Mouse (Mus musculus) cerebellum, adult (tissue): ENCODE measurements around the gene Trpm6.

Source experiments
- ATAC-seq: cut with Nextera tagmentation; 2 replicates; pipeline ENCODE4 v1.9.2; 2017; ENCODE audit warnings: mild to moderate bottlenecking, moderate library complexity, mixed read lengths; ENCODE audit not compliant: insufficient number of reproducible peaks, low FRiP score, low TSS enrichment

Gene Trpm6

DNA sequence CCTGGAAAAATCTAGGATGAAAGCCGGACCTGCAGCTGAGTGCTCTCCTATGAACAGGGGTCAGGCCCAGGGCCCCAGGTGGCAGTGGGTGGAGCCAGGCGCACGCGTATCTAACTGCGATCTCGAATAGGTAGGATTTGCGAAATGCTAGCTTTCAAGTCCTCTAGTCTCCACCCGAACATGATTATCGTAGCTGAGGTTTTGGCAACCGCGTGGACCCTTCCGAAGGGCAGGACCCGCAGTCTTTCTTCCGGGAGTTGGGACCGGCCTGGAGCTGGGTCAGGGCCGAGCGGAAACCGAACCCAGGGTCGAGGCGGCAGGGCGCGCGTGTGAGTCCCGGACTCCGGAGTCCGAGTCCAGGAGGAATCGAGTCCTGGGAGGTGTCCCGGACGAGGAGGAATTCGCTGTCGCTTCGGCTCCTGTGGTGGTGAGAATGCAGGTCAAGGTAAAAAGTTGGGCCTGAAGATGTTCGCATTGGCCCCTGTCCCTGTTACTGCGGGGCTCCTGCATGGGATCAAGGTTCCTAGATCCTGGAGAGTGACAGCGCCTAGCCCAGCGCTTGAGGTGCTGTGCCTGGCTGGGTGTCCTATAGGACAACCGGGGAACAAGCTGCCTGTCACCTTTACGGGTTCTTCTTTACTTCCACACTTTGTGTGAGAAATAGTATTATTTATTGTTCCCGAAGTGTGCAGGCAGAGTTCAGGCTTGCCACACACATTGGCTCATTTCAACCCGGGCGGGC lies at the start of gene Trpm6:
TSS of gene Trpm6 (plus strand) at position 386 of the 742 bp plus-strand sequence.
- ATAC-seq, result no peak

- no peak for ATAC-seq
Measured at GRCm38 (mm10) chr19:18708101-18708500, 41.7 kb upstream of the Trpm6 start.

GRCm38 (mm10) chr19:18710903-18711302 lies 38.9 kb upstream of the Trpm6 start:
- no peak for ATAC-seq

- ATAC-seq, result no peak
Measured at GRCm38 (mm10) chr19:18711589-18711988, 38.2 kb upstream of the Trpm6 start.

DNA sequence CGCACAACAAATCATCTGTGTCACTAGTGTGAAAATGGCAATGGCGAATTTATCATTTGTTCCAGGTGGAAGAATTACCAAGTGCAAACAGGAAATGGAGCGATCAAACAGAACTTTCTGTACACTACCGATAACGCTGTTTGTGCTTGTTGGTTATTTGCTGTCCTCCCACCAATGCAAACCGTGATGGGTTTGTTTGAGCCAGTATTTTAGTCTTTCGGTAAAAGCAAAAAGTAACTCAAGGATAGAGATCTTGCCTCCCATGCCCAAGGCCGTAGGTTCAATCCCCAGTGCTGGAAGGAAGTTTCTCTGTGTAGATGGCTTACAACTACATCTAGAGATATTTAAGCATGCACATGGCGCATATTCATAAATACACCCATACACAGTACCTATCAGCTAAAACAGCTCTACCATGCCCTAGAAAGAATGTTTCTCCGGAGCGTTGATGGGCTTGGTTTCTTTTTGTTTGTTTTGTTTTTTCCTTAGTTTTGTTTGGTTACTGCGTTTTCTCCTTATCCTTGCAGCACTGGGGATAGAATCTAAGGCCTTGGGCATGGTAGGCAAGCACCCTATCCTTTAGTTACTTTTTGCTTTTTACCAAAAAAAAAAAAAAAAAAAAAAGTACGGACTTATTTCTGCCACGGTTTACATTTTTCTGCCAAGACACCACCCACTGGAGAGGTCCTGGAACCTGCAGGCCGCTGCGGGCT lies 37.5 kb upstream of the Trpm6 start:
- ATAC-seq, result no peak

GRCm38 (mm10) chr19:18712866-18713300 lies 36.9 kb upstream of the Trpm6 start, which contains the start of gene D030056L22Rik:
TSS of gene D030056L22Rik (plus strand) at chr19:18713193.
- ATAC-seq, result peak; percentile 95

DNA sequence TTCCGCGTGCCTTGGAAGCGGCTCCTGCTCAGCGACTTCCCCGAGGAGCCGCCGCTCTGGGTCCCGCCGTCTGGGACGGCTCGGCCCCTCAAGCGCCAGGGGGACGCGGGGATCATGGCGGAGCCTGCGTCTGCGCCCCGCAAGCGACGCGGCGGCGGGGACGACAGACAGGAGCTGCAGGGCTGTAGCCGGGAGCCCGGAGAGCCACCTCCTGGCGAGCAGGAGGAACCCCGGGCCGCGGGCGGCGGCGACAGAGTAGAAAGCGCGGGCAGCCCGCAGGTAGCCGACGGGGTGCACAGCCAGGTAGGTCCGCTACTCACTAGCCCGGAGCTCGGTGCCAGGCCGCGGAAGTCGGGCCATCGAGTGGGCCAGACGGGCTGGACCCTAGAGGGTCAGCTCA lies 36.4 kb upstream of the Trpm6 start:
- ATAC-seq, result peak; percentile 37

GRCm38 (mm10) chr19:18716374-18716773 lies 33.4 kb upstream of the Trpm6 start:
- no peak for ATAC-seq

DNA sequence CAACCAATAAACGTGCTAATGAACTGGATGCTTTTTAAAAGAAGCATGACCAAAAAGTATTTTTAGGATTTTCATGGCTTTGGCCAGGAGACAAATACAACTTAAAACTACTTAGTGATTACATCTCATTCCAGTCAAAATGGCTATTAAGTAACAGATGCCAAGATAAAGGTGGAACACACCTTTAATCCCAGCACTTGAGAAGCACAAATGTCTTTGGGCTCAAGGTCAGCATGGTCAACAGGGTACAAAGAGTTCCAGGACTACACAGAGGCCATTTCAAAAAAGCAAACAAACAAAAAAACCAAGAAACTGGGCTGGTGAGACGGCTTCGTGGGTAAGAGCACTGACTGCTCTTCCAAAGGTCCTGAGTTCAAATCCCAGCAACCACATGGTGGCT lies 29.4 kb upstream of the Trpm6 start:
- no peak for ATAC-seq

DNA sequence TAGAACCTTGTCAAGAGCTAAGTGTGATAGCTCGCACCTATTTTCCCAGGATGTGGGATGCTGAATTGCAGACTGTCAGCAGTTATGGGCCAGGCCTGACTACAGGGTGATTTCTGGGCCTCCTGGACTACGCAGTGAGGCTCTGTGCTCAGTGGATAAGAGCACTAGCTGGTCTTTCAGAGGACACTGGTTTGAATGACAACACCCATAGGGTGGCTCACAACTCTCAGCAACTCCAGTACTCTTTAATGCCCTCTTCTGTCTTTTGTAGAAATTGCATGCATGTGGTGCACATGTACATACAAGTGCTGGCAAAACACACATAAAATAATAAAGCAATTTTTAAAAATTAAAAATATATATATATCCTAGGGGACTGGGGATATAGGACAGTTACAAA lies 24.6 kb upstream of the Trpm6 start:
- ATAC-seq, result no peak

DNA sequence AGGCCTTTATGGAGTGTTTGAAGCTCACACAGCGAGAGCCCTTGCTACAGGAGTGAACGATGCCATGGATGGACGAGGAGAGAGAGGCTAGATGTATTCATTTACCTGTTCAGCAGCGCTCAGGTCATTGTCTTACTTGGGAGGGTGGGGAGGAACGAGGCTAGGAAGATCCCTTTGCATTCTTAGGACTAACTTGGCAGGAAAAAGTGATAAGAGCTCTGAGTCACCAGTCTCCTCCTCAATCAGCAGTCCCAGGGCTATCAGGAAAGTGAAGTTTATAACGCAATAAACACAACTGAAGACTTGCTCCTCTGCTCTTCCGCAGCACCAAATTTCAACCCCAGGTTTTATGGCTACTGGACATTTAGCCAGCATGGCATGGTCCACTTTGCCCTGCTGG lies 19.5 kb upstream of the Trpm6 start:
- ATAC-seq, result no peak

- ATAC-seq, result no peak
Measured at GRCm38 (mm10) chr19:18731077-18731476, 18.7 kb upstream of the Trpm6 start.

DNA sequence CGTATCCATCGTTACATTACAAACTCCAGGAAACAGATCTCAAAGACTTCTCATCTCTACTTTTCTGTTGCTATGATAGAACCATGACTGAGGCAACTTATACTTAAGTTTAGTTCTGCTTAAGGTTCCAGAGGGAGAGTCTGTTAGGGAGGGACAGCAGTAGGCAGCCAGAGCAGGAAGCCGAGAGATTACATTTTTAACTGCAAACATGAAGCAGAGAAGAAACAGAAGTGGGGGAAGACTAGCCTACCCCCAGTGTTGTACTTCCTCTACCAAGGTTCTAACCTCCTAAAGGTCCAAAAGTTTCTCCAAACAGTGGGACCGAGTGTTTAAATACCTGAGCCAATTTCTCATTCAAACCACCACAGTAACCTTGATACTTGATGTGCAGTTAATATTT lies 13.9 kb upstream of the Trpm6 start:
- no peak for ATAC-seq

DNA sequence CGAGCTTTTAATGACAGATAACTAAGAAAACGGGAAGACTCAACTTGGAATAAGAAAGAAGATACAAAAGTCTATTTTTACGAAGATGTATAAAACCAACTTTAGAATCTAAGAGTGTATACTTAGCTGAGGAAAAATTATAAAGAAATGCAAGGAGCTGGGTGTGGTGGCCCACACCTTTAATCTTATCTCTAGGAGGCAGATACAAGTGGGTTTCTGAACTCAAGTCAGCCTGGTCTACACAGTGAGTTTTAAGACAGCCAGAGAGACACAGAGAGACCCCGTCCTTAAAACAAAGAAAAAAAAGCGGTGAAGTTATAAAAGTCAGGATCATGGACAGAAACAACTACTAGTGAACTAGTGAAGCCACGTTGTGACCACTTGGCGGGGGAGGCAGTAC lies 10.6 kb upstream of the Trpm6 start:
- no peak for ATAC-seq

- no peak for ATAC-seq
Measured at GRCm38 (mm10) chr19:18743946-18744345, 5.8 kb upstream of the Trpm6 start.

DNA sequence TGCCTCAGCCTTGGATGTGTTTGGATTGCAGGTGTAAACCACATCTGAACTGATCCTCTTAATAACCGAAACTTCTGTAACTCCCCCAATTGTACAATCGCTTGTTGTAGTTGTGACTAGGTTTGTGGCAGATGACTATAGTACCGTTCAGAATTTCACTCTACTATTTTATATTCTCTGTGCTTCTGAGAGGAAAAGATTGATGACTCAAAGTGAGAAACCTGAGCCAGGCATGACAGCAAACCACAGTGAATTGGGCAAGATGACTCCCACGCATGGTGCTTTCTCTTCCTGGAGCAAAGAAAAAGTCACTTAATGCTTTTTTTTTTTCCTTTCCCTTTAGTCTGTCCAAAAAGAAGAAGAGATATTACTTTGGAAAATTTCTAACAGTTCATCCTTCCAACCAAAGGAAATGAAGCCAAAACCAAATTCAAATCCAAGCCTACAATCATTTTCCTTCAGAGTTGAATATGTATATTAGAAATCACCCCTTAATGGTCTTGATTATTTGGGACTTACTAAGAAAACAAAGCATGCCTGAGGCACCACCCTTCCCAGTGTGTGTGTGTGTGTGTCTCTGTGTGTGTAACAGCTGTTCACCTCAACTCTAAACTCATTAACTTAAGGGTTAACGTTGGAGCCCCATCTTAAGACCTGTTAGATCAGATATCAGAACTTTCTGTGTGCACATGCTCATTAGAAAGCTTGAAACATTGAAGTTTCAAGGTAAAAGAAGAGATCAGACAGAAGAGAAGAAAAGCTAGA lies 3.0 kb upstream of the Trpm6 start:
- ATAC-seq, result no peak

GRCm38 (mm10) chr19:18747379-18747778 lies 2.4 kb upstream of the Trpm6 start:
- ATAC-seq, result no peak

GRCm38 (mm10) chr19:18757191-18757590 lies 7.4 kb downstream of the Trpm6 start:
- no peak for ATAC-seq

DNA sequence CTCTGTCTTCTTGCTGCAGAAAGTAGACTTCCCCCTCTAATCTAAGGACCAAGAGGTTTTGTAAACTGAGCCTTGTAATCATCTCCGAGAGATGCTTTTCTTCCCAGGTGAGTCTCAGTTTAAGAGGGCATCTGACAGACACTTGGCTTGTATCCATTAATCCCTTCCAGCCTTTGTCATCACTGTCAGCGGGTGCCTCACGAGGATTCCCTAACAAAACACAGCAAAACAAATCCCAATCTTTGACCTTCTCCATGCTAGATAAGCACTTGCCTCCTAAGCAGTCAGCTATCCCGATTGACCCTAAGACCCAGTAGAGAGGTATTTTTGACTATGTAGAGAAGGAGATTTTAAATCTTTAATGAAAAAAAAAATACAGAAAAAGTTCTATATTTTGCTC lies 7.9 kb downstream of the Trpm6 start:
- ATAC-seq, result no peak

DNA sequence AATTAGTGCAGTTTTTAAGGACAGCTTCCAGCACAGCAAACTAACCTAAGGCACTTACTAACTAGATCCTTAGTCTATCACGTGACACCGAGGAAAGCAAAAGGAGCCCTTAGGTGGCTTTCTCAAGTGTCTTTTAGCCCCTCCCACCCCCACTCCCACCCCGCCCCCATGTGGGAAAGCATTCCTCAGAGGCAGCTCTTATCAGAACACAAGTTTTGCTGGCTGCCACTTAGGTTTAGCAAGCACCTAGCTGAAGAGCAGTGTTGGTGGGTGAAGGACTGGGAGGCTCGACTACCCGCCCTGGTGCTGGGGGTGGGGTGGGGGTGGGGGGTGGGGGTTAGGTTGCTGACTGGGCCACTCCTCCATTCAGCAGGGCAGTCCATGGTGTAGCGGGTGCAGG lies 8.5 kb downstream of the Trpm6 start:
- no peak for ATAC-seq

DNA sequence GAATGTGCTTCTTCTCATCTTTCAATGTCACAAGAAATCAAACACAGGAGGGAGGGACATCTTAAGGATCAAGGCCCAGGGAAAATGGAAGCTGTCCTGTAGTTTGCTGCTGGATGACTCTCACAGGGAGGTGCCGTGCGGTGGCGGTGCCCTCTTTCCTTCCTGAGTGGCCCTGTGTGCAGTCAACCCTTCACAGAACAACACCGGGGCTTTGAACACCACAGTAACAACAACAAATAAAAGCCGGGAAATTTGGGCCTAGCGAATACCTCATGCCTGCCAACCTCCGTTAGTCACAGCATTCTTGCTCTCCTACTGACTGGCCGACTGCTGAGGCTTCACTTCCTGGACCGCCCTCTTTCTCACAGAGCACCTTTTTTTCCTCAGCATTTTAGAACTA lies 9.1 kb downstream of the Trpm6 start:
- no peak for ATAC-seq
